Mouse (Mus musculus) liver, adult 2 months (tissue): ENCODE data around the gene Gda. TPM values are rescaled to one million over a fixed set of nuclear protein-coding genes. Genes with fewer than 3 reads are reported as not detected.

Experiments used
- DNase-seq: peaks from one replicate; pipeline ENCODE4 v3.0.0-alpha.2; 2011; ENCODE audit warnings: low read depth, low spot score; ENCODE audit errors: extremely low read depth
- H3K27ac ChIP-seq: fragments of 200-500 bp; replicated peaks from 2 replicates; pipeline ENCODE4 v1.5.1; 2012; ENCODE audit warnings: low read depth, mild to moderate bottlenecking, control low read depth, inconsistent platforms, low read length; ENCODE audit not compliant: insufficient read depth
- H3K27me3 ChIP-seq: fragments of 200-500 bp; 2 replicates; pipeline ENCODE4 v1.6.1; 2012; ENCODE audit warnings: mild to moderate bottlenecking, moderate library complexity, low read length, inconsistent platforms; ENCODE audit not compliant: control insufficient read depth, insufficient read depth
- H3K36me3 ChIP-seq: fragments of 200-500 bp; 2 replicates; pipeline ENCODE4 v1.6.1; 2012; ENCODE audit warnings: low read length, inconsistent platforms; ENCODE audit not compliant: control insufficient read depth, insufficient read depth
- H3K4me1 ChIP-seq: fragments of 200-500 bp; 2 replicates; pipeline ENCODE4 v1.6.1; 2011; ENCODE audit warnings: low read length; ENCODE audit not compliant: control insufficient read depth, insufficient read depth
- H3K4me3 ChIP-seq: fragments of 200-500 bp; 2 replicates; pipeline ENCODE4 v1.5.1; 2011; ENCODE audit warnings: low read depth, mild to moderate bottlenecking, control low read depth, low read length, moderate library complexity; ENCODE audit not compliant: insufficient read depth
- H3K79me2 ChIP-seq: fragments of 200-500 bp; 2 replicates; pipeline ENCODE4 v1.6.1; 2012; ENCODE audit warnings: inconsistent platforms, mild to moderate bottlenecking, low read length, moderate library complexity; ENCODE audit not compliant: control insufficient read depth, insufficient read depth
- H3K9ac ChIP-seq: fragments of 200-500 bp; 2 replicates; pipeline ENCODE4 v1.6.1; 2012; ENCODE audit warnings: low read depth, mild to moderate bottlenecking, control low read depth, inconsistent platforms, low read length
- CTCF ChIP-seq: fragments of 200-500 bp; IDR thresholded peaks from 2 replicates; pipeline ENCODE4 v1.5.1; 2011; ENCODE audit warnings: low read depth, low read length, control low read depth
- POLR2A ChIP-seq: fragments of 200-500 bp; IDR thresholded peaks from 2 replicates; pipeline ENCODE4 v1.6.1; 2011; ENCODE audit warnings: low read length, control low read depth; ENCODE audit not compliant: insufficient read depth; ENCODE audit errors: extremely low read depth
- whole genome bisulfite sequencing: fragments of 180-500 bp; shearing (Covaris S2); methylation state at CpG from one replicate; pipeline ENCODE4 v1.1.7; 2018; 5-methylcytosine and 5-hydroxymethylcytosine counted together
- polyA plus RNA-seq: library from polyadenylated mRNA; depleted of rRNA; stranded (reverse); fragments of >200 nt; gene quantifications from 2 replicates; pipeline ENCODE4 v1.2.3, GENCODE M21; 2012
- total RNA-seq: library from RNA; depleted of rRNA; stranded (reverse); fragments of >200 nt; gene quantifications from 2 replicates; pipeline ENCODE4 v1.2.3, GENCODE M21; 2014

Gda gene
- total and polyA plus RNA-seq, 2 experiments: 3.8 to 23.5 TPM

- Histone ChIP-seq H3K36me3 (no peaks in the 10 kb centered on the region), H3K4me1 (no peaks in the 10 kb centered on the region), H3K79me2 (no peaks in the 10 kb centered on the region), H3K27me3 (no peaks in the 10 kb centered on the region), H3K9ac (no peak overlapping the region), H3K27ac (no peak overlapping the region), H3K4me3 (no peak overlapping the region)
- WGBS: 93% methylated on average over 2 of the region's 2 CpGs
- DNase-seq: no peak
- no peak for TF ChIP-seq CTCF
Observed at GRCm38 (mm10) chr19:21499394-21499983, 26.2 kb upstream of the Gda start.

- H3K9ac ChIP-seq: no peak overlapping the region
- no peak for TF ChIP-seq POLR2A
- TF ChIP-seq CTCF: no peak
- DNase-seq: no peak
- no peaks in the 10 kb centered on the region for H3K79me2 ChIP-seq
- H3K27me3 ChIP-seq: no peaks in the 10 kb centered on the region
- no peak overlapping the region for H3K27ac ChIP-seq
- 73% methylated on average over 4 of the region's 4 CpGs for WGBS
- no peaks in the 10 kb centered on the region for H3K36me3 ChIP-seq
- H3K4me1 ChIP-seq: no peaks in the 10 kb centered on the region; the same call in 1 of the 2 replicates
- no peak overlapping the region for H3K4me3 ChIP-seq
Observed at GRCm38 (mm10) chr19:21495817-21496216, 22.6 kb upstream of the Gda start.

GRCm38 (mm10) chr19:21493807-21494521, 20.7 kb upstream of the Gda start:
- peak; percentile 25 for DNase-seq
- no peaks in the 10 kb centered on the region for H3K36me3 ChIP-seq
- H3K79me2 ChIP-seq: no peaks in the 10 kb centered on the region
- H3K27ac ChIP-seq: no peak overlapping the region
- no peaks in the 10 kb centered on the region; the same call in 1 of the 2 replicates for H3K4me1 ChIP-seq
- no peaks in the 10 kb centered on the region for H3K27me3 ChIP-seq
- WGBS: 62% methylated on average over 10 of the region's 10 CpGs
- H3K9ac ChIP-seq: no peak overlapping the region
- H3K4me3 ChIP-seq: no peak overlapping the region
- TF ChIP-seq POLR2A: no peak
- no peak for TF ChIP-seq CTCF

- Histone ChIP-seq H3K36me3 (no peaks in the 10 kb centered on the region), H3K4me3 (no peak overlapping the region), H3K4me1 (peaks cover 8% of the 10 kb centered on the region; the same call in 1 of the 2 replicates), H3K9ac (no peak overlapping the region), H3K79me2 (no peaks in the 10 kb centered on the region), H3K27me3 (no peaks in the 10 kb centered on the region), H3K27ac (no peak overlapping the region)
- no peak for DNase-seq
- TF ChIP-seq POLR2A: no peak
- TF ChIP-seq CTCF: no peak
Observed at GRCm38 (mm10) chr19:21491391-21491790, 18.1 kb upstream of the Gda start.

GRCm38 (mm10) chr19:21487124-21487944, 14.1 kb upstream of the Gda start:
- H3K27ac ChIP-seq: no peak overlapping the region

More at GRCm38 (mm10) chr19:21487124-21487944, 14.1 kb upstream of the Gda start:
- Histone ChIP-seq H3K27me3 (no peaks in the 10 kb centered on the region), H3K4me1 (peaks cover 8% of the 10 kb centered on the region; the same call in 1 of the 2 replicates), H3K79me2 (no peaks in the 10 kb centered on the region), H3K9ac (no peak overlapping the region), H3K36me3 (no peaks in the 10 kb centered on the region), H3K4me3 (peak overlapping the region; percentile 17; the same call in 1 of the 2 replicates)
- WGBS: 37% methylated on average over 5 of the region's 5 CpGs
- DNase-seq: peak; percentile 68
- no peak for TF ChIP-seq POLR2A
- no peak for TF ChIP-seq CTCF
